Mouse (Mus musculus) heart, adult 2 months (tissue): Measurements from ENCODE around the gene Dstn.

Experiments used
- CTCF ChIP-seq: fragments of 200-600 bp; IDR thresholded peaks from 2 replicates; pipeline ENCODE4 v1.8.1; 2022; ENCODE audit warnings: antibody characterized with exemption, mild to moderate bottlenecking, moderate library complexity
- POLR2A ChIP-seq: fragments of 200-500 bp; IDR thresholded peaks from 2 replicates; pipeline ENCODE4 v1.6.1; 2011; ENCODE audit warnings: mild to moderate bottlenecking, low read depth, low read length, control low read depth; ENCODE audit not compliant: insufficient read depth

GRCm38 (mm10) chr2:143955004-143955403 is 39.9 kb downstream of the Dstn start:
- TF ChIP-seq CTCF = no peak
- TF ChIP-seq POLR2A = no peak
